Mouse (Mus musculus) hindbrain, embryonic 16.5 days (tissue): Measurements from ENCODE around the gene Ddx28. TPM values are rescaled to one million over a fixed set of nuclear protein-coding genes. Genes with fewer than 3 reads are reported as not detected.
"Not testable (repeated sequence)": the region's sequence is repeated elsewhere in the genome, so short reads cannot be mapped to it uniquely, and the experiment has no call there.

Experiments used
- ATAC-seq: fragments of 200-750 bp; cut with Nextera tagmentation; 2 replicates; pipeline ENCODE4 v1.8.0; 2017; ENCODE audit warnings: moderate TSS enrichment, moderate library complexity
- H3K27ac ChIP-seq: fragments of 300-500 bp; sonication (generic); 2 replicates; pipeline ENCODE4 v1.5.1; 2014; ENCODE audit warnings: low read depth, mild to moderate bottlenecking, control low read depth, low read length, moderate library complexity
- H3K27me3 ChIP-seq: fragments of 300-500 bp; sonication (generic); replicated peaks from 2 replicates; pipeline ENCODE4 v1.6.1; 2014; ENCODE audit warnings: low read length; ENCODE audit not compliant: control insufficient read depth, insufficient read depth
- H3K36me3 ChIP-seq: fragments of 300-500 bp; sonication (generic); 2 replicates; pipeline ENCODE4 v1.6.1; 2014; ENCODE audit warnings: mild to moderate bottlenecking, low read length, moderate library complexity, mixed read lengths; ENCODE audit not compliant: control insufficient read depth, insufficient read depth
- H3K4me1 ChIP-seq: fragments of 300-500 bp; sonication (generic); 2 replicates; pipeline ENCODE4 v1.6.1; 2014; ENCODE audit warnings: low read depth, low read length; ENCODE audit not compliant: control insufficient read depth, insufficient read depth
- H3K4me2 ChIP-seq: fragments of 300-500 bp; sonication (generic); 2 replicates; pipeline ENCODE4 v1.6.1; 2014; ENCODE audit warnings: mild to moderate bottlenecking, low read length, control low read depth, moderate library complexity
- H3K4me3 ChIP-seq: fragments of 300-500 bp; sonication (generic); 2 replicates; pipeline ENCODE4 v1.5.1; 2014; ENCODE audit warnings: mild to moderate bottlenecking, low read length, control low read depth, moderate library complexity
- H3K9ac ChIP-seq: fragments of 300-500 bp; sonication (generic); 2 replicates; pipeline ENCODE4 v1.6.1; 2014; ENCODE audit warnings: low read depth, mild to moderate bottlenecking, control low read depth, low read length, moderate library complexity
- H3K9me3 ChIP-seq: fragments of 300-500 bp; sonication (generic); 2 replicates; pipeline ENCODE4 v1.6.1; 2014; ENCODE audit warnings: mild to moderate bottlenecking, low read length, moderate library complexity; ENCODE audit not compliant: control insufficient read depth
- WGBS: fragments of 180-500 bp; shearing (Covaris S2); extraction: QIAGEN DNeasy Blood & Tissue Kit; methylation state at CpG from one replicate; pipeline ENCODE4 v1.1.7; 2014; 5-methylcytosine and 5-hydroxymethylcytosine counted together
- polyA plus RNA-seq: library from polyadenylated mRNA; unstranded; fragments of >200 nt; fragmentation: Nextera tagmentation; extraction: Ambion mirVana; gene quantifications from 2 replicates; pipeline ENCODE4 v1.2.1, GENCODE M21; 2015

Ddx28 gene
- polyA plus RNA-seq, 1 experiment from 2014 or later: 22.1 TPM

DNA sequence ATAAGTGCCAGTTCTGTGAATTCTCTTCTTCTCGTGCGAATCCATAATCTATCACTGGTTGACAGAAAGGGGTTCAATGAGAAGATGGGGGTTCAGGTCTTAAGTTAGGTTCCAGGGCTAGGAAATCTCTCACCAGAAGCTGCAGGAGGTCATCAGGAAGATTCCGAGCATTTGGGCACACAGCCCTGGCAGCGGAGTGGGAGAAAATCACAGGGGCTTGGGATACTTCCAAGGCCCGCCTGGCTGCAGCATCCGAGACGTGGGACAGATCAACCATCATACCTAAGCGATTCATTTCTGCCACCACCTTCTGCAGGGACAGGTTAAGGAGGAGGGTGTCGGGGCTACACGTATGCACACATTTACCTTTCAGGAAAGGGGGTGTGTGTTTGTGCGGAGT is 23.1 kb downstream of the Ddx28 start:
- 86% methylated on average over 11 of the region's 11 CpGs for WGBS
- Histone ChIP-seq H3K36me3 (no peaks in the 10 kb centered on the region), H3K27me3 (no peaks in the 10 kb centered on the region), H3K4me3 (no peak overlapping the region), H3K9me3 (no peaks in the 10 kb centered on the region), H3K9ac (no peak overlapping the region), H3K27ac (no peak overlapping the region), H3K4me1 (no peaks in the 10 kb centered on the region), H3K4me2 (no peak overlapping the region)
- ATAC-seq: no peak

DNA sequence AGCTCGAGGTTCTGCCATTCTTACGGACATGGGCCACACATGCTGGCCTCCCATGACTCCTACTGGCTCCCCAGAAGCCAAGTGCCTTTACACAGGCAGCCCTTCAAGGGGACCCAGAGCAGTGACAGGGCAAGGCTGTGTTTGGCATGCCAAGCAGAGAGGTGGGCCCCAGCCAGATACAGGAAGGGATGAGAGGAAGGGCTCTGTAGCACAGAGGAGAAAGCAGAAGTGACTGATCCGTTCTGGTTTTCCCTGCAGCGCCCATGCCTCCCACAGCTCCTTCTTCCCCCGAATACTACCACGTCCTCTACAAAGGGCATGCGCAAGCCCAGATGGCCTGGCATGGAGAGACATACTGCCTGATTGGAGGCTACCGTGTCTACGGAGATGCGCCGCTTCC is 28.3 kb downstream of the Ddx28 start:
- 84% methylated on average over 11 of the region's 11 CpGs for WGBS
- not testable (repeated sequence) for ATAC-seq, H3K9me3 ChIP-seq, H3K4me2 ChIP-seq, H3K4me1 ChIP-seq, H3K36me3 ChIP-seq, H3K27me3 ChIP-seq, H3K9ac ChIP-seq, H3K27ac ChIP-seq, H3K4me3 ChIP-seq

DNA sequence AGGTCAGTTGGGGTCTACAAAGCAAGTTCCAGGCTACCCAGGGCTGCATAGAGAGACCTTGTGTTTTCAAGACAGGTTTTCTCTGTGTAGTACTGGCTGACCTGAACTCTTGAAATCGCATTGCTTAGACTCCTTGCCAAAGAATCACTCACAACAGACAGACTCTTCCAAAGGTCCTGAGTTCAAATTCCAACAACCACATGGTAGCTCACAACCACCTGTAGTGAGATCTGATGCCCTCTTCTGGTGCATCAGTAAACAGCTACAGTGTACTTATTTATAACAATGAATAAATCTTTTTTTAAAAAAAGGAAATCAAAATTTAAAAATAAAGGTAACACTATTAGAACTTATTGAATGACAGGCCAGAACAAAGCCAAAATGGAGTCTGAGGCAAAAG is 30.5 kb downstream of the Ddx28 start:
- Histone ChIP-seq H3K4me2 (no peak overlapping the region), H3K27me3 (no peaks in the 10 kb centered on the region), H3K9me3 (no peaks in the 10 kb centered on the region), H3K4me3 (no peak overlapping the region), H3K36me3 (no peaks in the 10 kb centered on the region), H3K27ac (no peak overlapping the region), H3K9ac (no peak overlapping the region), H3K4me1 (no peaks in the 10 kb centered on the region)
- 97% methylated on average over 1 of the region's 1 CpGs for WGBS
- ATAC-seq: no peak

- H3K4me2 ChIP-seq: no peak within 1 kb of the TSS
- no peaks in the 10 kb centered on the region for H3K36me3 ChIP-seq
- WGBS: 90% methylated on average over 15 of the region's 15 CpGs
- no peak within 1 kb of the TSS for H3K9ac ChIP-seq
- ATAC-seq: no peak
- H3K27me3 ChIP-seq: no peaks in the 10 kb centered on the region
- H3K4me1 ChIP-seq: no peaks in the 10 kb centered on the region
- no peak within 1 kb of the TSS for H3K27ac ChIP-seq
- H3K9me3 ChIP-seq: no peaks in the 10 kb centered on the region
- H3K4me3 ChIP-seq: no peak within 1 kb of the TSS
Measured at GRCm38 (mm10) chr8:105979325-105979724, 32.4 kb downstream of the Ddx28 start, which contains the start of gene Dpep3. Gene Dpep3 (minus strand): TSS chr8:105979429.

DNA sequence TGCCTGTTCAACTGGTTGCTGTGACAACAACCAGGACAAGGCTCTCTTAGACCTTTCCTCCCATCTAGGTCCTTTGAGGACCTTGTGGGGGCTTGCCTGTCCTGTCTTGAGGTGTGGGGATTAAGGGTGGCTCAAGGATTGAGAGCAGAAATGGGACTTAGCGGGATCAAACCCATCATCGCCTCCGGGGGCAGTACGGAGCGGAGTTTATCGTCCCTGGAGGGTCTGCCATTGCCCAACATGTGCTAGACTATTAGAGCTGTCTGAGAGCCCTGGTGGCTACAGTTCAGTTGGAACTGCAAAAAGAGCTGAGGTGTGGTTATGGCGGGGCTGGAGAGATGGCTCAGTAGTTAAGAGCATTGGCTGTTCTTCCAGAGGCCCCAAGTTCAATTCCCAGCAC is 36.3 kb downstream of the Ddx28 start:
- no peak for ATAC-seq
- no peaks in the 10 kb centered on the region for H3K27me3 ChIP-seq
- no peak overlapping the region for H3K4me2 ChIP-seq
- H3K9me3 ChIP-seq: no peaks in the 10 kb centered on the region
- no peaks in the 10 kb centered on the region for H3K4me1 ChIP-seq
- 63% methylated on average over 7 of the region's 7 CpGs for WGBS
- no peak overlapping the region for H3K27ac ChIP-seq
- no peaks in the 10 kb centered on the region for H3K36me3 ChIP-seq
- H3K4me3 ChIP-seq: no peak overlapping the region
- H3K9ac ChIP-seq: no peak overlapping the region

DNA sequence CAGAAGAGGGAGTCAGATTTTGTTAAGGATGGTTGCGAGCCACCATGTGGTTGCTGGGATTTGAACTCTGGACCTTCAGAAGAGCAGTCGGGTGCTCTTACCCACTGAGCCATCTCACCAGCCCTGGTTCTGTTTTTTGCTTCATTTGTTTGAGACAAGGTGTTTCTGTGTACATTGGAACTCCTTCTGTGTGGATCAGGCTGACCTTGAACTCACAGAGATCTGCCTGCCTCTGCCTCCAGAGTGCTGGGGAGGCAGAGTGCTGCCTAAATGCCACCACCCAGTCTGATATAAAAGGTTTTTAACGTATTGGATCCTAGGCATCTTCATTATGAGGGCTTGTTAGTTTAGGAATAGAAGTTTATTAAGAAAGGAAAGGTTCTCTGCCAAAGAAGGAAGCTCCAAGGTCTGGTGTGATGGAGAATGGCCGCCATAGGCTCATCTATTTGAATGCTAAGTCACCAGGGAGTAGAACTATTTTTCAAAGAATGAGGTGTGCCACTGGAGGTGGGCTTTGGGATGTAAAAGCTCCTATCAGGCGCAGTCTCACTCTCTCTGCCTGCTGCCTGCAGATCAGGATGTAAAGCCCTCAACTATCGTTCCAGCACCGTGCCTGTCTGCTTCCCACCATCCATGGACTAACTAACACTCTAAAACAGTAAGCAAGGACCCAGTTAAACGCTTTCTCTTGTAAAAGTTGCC is 40.5 kb downstream of the Ddx28 start:
- no peak for ATAC-seq

GRCm38 (mm10) chr8:105969367-105969766 is 42.3 kb downstream of the Ddx28 start:
- peaks cover 27% of the 10 kb centered on the region for H3K27me3 ChIP-seq
- no peak overlapping the region for H3K4me3 ChIP-seq
- no peak for ATAC-seq
- H3K4me1 ChIP-seq: peaks cover 9% of the 10 kb centered on the region
- H3K36me3 ChIP-seq: no peaks in the 10 kb centered on the region
- WGBS: 70% methylated on average over 1 of the region's 1 CpGs
- no peak overlapping the region for H3K4me2 ChIP-seq
- H3K27ac ChIP-seq: no peak overlapping the region
- H3K9ac ChIP-seq: no peak overlapping the region
- no peaks in the 10 kb centered on the region for H3K9me3 ChIP-seq

More for the DNA sequence above, 40.5 kb downstream of the Ddx28 start:
- Histone ChIP-seq H3K9ac (no peak overlapping the region), H3K4me1 (peaks cover 3% of the 10 kb centered on the region), H3K9me3 (no peaks in the 10 kb centered on the region), H3K36me3 (no peaks in the 10 kb centered on the region), H3K27ac (no peak overlapping the region), H3K4me3 (no peak overlapping the region), H3K27me3 (peaks cover 11% of the 10 kb centered on the region), H3K4me2 (no peak overlapping the region)
- 74% methylated on average over 8 of the region's 8 CpGs for WGBS

- peak overlapping the region; percentile 63 for H3K4me2 ChIP-seq
- H3K36me3 ChIP-seq: no peaks in the 10 kb centered on the region
- no peak overlapping the region for H3K27ac ChIP-seq
- WGBS: 8% methylated on average over 19 of the region's 19 CpGs
- no peaks in the 10 kb centered on the region for H3K9me3 ChIP-seq
- peaks cover 9% of the 10 kb centered on the region for H3K4me1 ChIP-seq
- no peak for ATAC-seq
- no peak overlapping the region for H3K4me3 ChIP-seq
- no peak overlapping the region for H3K9ac ChIP-seq
- peaks cover 28% of the 10 kb centered on the region for H3K27me3 ChIP-seq
Measured at GRCm38 (mm10) chr8:105966692-105967311, 44.9 kb downstream of the Ddx28 start.

DNA sequence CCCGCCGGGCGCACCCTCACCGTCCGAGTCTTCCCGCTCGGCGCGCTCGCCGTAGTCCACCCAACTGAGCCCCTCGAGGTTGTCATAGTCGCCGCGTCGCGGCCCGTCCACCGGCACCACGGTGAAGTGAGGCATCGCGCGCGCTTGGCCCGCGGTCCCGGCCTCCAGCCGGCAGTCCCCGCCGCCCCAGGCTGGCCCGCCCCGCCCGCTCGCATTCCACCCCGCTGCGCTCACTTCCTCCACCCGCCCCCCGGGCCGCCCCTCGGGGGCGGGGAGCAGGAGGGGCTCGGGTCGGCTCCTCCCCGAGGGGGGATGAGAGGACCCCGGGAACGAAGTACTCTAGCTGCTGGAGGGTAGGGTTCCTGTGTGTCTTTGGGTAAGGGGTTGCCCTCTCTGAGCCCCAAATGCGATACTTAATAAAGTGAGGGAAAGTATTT is 45.8 kb downstream of the Ddx28 start, which contains the start of gene Slc12a4:
Gene Slc12a4 (minus strand): TSS at position 193 of the 437 bp plus-strand sequence.
- WGBS: 2% methylated on average over 32 of the region's 47 CpGs

More for the DNA sequence above, 45.8 kb downstream of the Ddx28 start, which contains the start of gene Slc12a4:
- peak; percentile 79 for ATAC-seq
- H3K27me3 ChIP-seq: peaks cover 28% of the 10 kb centered on the region
- peak within 1 kb of the TSS; percentile 63 for H3K4me2 ChIP-seq
- H3K27ac ChIP-seq: peak within 1 kb of the TSS; percentile 70; the same call in 1 of the 2 replicates
- peaks cover 9% of the 10 kb centered on the region for H3K4me1 ChIP-seq
- peak within 1 kb of the TSS; percentile 65 for H3K9ac ChIP-seq
- H3K9me3 ChIP-seq: no peaks in the 10 kb centered on the region
- H3K4me3 ChIP-seq: peak within 1 kb of the TSS; percentile 55
- H3K36me3 ChIP-seq: no peaks in the 10 kb centered on the region
